Mouse (Mus musculus) erythroblast, embryonic 14.5 days (primary cell): ENCODE data around the gene Nup188. TPM values are rescaled to one million over a fixed set of nuclear protein-coding genes. Genes with fewer than 3 reads are reported as not detected.

Experiments used
- H3K27me3 ChIP-seq: 2 replicates; pipeline ENCODE4 v1.6.1; 2012; ENCODE audit warnings: inconsistent platforms; ENCODE audit not compliant: control insufficient read depth
- H3K36me3 ChIP-seq: 2 replicates; pipeline ENCODE4 v1.6.1; 2012; ENCODE audit warnings: mild to moderate bottlenecking, inconsistent platforms; ENCODE audit not compliant: control insufficient read depth
- H3K4me1 ChIP-seq: 2 replicates; pipeline ENCODE4 v1.6.1; 2012; ENCODE audit warnings: inconsistent platforms; ENCODE audit not compliant: control insufficient read depth
- H3K4me3 ChIP-seq: replicated peaks from 2 replicates; pipeline ENCODE3; 2012; ENCODE audit warnings: moderate library complexity, mild to moderate bottlenecking, inconsistent platforms
- H3K9me3 ChIP-seq: 2 replicates; pipeline ENCODE4 v1.6.1; 2012; ENCODE audit warnings: low read length, inconsistent platforms, mixed read lengths; ENCODE audit not compliant: control insufficient read depth
- GATA1 ChIP-seq: IDR thresholded peaks from 2 replicates; pipeline ENCODE4 v1.6.1; 2012; ENCODE audit warnings: low read length, inconsistent platforms, mixed read lengths
- TAL1 ChIP-seq: IDR thresholded peaks from 3 replicates; pipeline ENCODE4 v1.6.1; 2012; ENCODE audit warnings: low read length, inconsistent platforms, mixed read lengths
- polyA plus RNA-seq: library from polyadenylated mRNA; stranded (reverse); fragments of >175 nt; gene quantifications from 2 replicates; pipeline ENCODE4 v1.2.3, GENCODE M21; 2012

The Nup188 gene
- polyA plus RNA-seq, 1 experiment: 10.7 TPM

- TF ChIP-seq GATA1 (no peak), TAL1 (no peak)
These were observed 23.3 kb upstream of the Nup188 start for GRCm38 (mm10) chr2:30262840-30263441.

GRCm38 (mm10) chr2:30263811-30264210 lies 22.4 kb upstream of the Nup188 start:
- Histone ChIP-seq H3K36me3 (peaks cover 68% of the 10 kb centered on the region), H3K27me3 (no peaks in the 10 kb centered on the region), H3K9me3 (no peaks in the 10 kb centered on the region), H3K4me3 (no peak overlapping the region), H3K4me1 (peaks cover 10% of the 10 kb centered on the region)
- TF ChIP-seq TAL1: no peak
- no peak for TF ChIP-seq GATA1

More at GRCm38 (mm10) chr2:30262840-30263441, 23.3 kb upstream of the Nup188 start:
- Histone ChIP-seq H3K4me1 (peaks cover 14% of the 10 kb centered on the region), H3K4me3 (no peak overlapping the region), H3K9me3 (no peaks in the 10 kb centered on the region), H3K27me3 (no peaks in the 10 kb centered on the region), H3K36me3 (peaks cover 77% of the 10 kb centered on the region)

GRCm38 (mm10) chr2:30264671-30265519 lies 21.3 kb upstream of the Nup188 start:
- H3K4me3 ChIP-seq: no peak overlapping the region
- H3K4me1 ChIP-seq: peaks cover 12% of the 10 kb centered on the region
- H3K27me3 ChIP-seq: no peaks in the 10 kb centered on the region
- no peak for TF ChIP-seq GATA1
- no peak for TF ChIP-seq TAL1
- peaks cover 58% of the 10 kb centered on the region for H3K36me3 ChIP-seq
- no peaks in the 10 kb centered on the region for H3K9me3 ChIP-seq

GRCm38 (mm10) chr2:30265767-30266253 lies 20.4 kb upstream of the Nup188 start, which contains the start of gene Phyhd1:
Gene Phyhd1, plus strand, starts transcription at chr2:30266203.
- TF ChIP-seq TAL1: no peak
- no peak for TF ChIP-seq GATA1
- Histone ChIP-seq H3K9me3 (no peaks in the 10 kb centered on the region), H3K4me1 (peaks cover 12% of the 10 kb centered on the region), H3K36me3 (peaks cover 48% of the 10 kb centered on the region), H3K4me3 (peak within 1 kb of the TSS; percentile 27), H3K27me3 (no peaks in the 10 kb centered on the region)

- TF ChIP-seq TAL1 (no peak), GATA1 (no peak)
- H3K4me3 ChIP-seq: peak overlapping the region; percentile 27
- no peaks in the 10 kb centered on the region for H3K27me3 ChIP-seq
- peaks cover 42% of the 10 kb centered on the region for H3K36me3 ChIP-seq
- peaks cover 12% of the 10 kb centered on the region for H3K4me1 ChIP-seq
- H3K9me3 ChIP-seq: no peaks in the 10 kb centered on the region
These were observed 19.7 kb upstream of the Nup188 start for GRCm38 (mm10) chr2:30266392-30266941.

GRCm38 (mm10) chr2:30267466-30267865 lies 18.7 kb upstream of the Nup188 start:
- TF ChIP-seq TAL1 (no peak), GATA1 (no peak)
- Histone ChIP-seq H3K4me1 (peaks cover 12% of the 10 kb centered on the region), H3K4me3 (no peak overlapping the region), H3K36me3 (peaks cover 32% of the 10 kb centered on the region), H3K27me3 (no peaks in the 10 kb centered on the region), H3K9me3 (no peaks in the 10 kb centered on the region)

GRCm38 (mm10) chr2:30268371-30268770 lies 17.8 kb upstream of the Nup188 start:
- Histone ChIP-seq H3K4me1 (peaks cover 12% of the 10 kb centered on the region), H3K4me3 (no peak overlapping the region), H3K27me3 (no peaks in the 10 kb centered on the region), H3K36me3 (peaks cover 24% of the 10 kb centered on the region), H3K9me3 (no peaks in the 10 kb centered on the region)
- TF ChIP-seq TAL1: no peak
- TF ChIP-seq GATA1: no peak

GRCm38 (mm10) chr2:30269241-30269990 lies 16.8 kb upstream of the Nup188 start:
- no peaks in the 10 kb centered on the region for H3K27me3 ChIP-seq
- peaks cover 13% of the 10 kb centered on the region for H3K36me3 ChIP-seq
- H3K4me1 ChIP-seq: peaks cover 12% of the 10 kb centered on the region
- no peak for TF ChIP-seq GATA1
- TF ChIP-seq TAL1: no peak
- no peaks in the 10 kb centered on the region for H3K9me3 ChIP-seq
- no peak overlapping the region for H3K4me3 ChIP-seq

- TF ChIP-seq GATA1 (no peak), TAL1 (no peak)
- Histone ChIP-seq H3K9me3 (no peaks in the 10 kb centered on the region), H3K27me3 (no peaks in the 10 kb centered on the region), H3K4me1 (peaks cover 12% of the 10 kb centered on the region), H3K4me3 (no peak overlapping the region), H3K36me3 (peaks cover 6% of the 10 kb centered on the region)
These were observed 16.1 kb upstream of the Nup188 start for GRCm38 (mm10) chr2:30270134-30270533.
